Mouse (Mus musculus) thymus, adult 2 months (tissue): Measurements from ENCODE around the gene Nasp. TPM values are rescaled to one million over a fixed set of nuclear protein-coding genes. Genes with fewer than 3 reads are reported as not detected.
"Not testable (repeated sequence)": the region's sequence is repeated elsewhere in the genome, so short reads cannot be mapped to it uniquely, and the experiment has no call there.

Source experiments
- DNase-seq: peaks from one replicate; pipeline ENCODE4 v3.0.0; 2021
- H3K27ac ChIP-seq: fragments of 200-500 bp; 2 replicates; pipeline ENCODE4 v1.5.1; 2012; ENCODE audit warnings: low read length, control low read depth; ENCODE audit not compliant: control insufficient read depth, insufficient read depth
- H3K27me3 ChIP-seq: fragments of 200-500 bp; 2 replicates; pipeline ENCODE4 v1.6.1; 2012; ENCODE audit warnings: mild to moderate bottlenecking, low read length, moderate library complexity, mixed read lengths; ENCODE audit not compliant: control insufficient read depth, insufficient read depth
- H3K36me3 ChIP-seq: fragments of 200-500 bp; 2 replicates; pipeline ENCODE4 v1.6.1; 2012; ENCODE audit warnings: mild to moderate bottlenecking, low read length, moderate library complexity; ENCODE audit not compliant: control insufficient read depth, insufficient read depth
- H3K4me1 ChIP-seq: fragments of 200-500 bp; replicated peaks from 2 replicates; pipeline ENCODE4 v1.6.1; 2012; ENCODE audit warnings: low read length; ENCODE audit not compliant: control insufficient read depth, insufficient read depth
- H3K4me3 ChIP-seq: fragments of 200-500 bp; 2 replicates; pipeline ENCODE4 v1.5.1; 2012; ENCODE audit warnings: mild to moderate bottlenecking, low read length, control low read depth, moderate library complexity; ENCODE audit not compliant: control insufficient read depth, insufficient read depth
- CTCF ChIP-seq: fragments of 200-500 bp; IDR thresholded peaks from 2 replicates; pipeline ENCODE4 v1.5.1; 2012; ENCODE audit warnings: mild to moderate bottlenecking, control low read depth, low read length, moderate library complexity, borderline replicate concordance; ENCODE audit not compliant: control insufficient read depth, poor library complexity, insufficient read depth; ENCODE audit errors: extremely low read depth
- POLR2A ChIP-seq: fragments of 200-500 bp; IDR thresholded peaks from 2 replicates; pipeline ENCODE4 v1.6.1; 2012; ENCODE audit warnings: mild to moderate bottlenecking, low read length, control low read depth, moderate library complexity; ENCODE audit not compliant: control insufficient read depth, poor library complexity, insufficient read depth; ENCODE audit errors: extremely low read depth
- WGBS: fragments of 180-500 bp; shearing (Covaris S2); methylation state at CpG from one replicate; pipeline ENCODE4 v1.1.7; 2018; 5-methylcytosine and 5-hydroxymethylcytosine counted together
- polyA plus RNA-seq: library from polyadenylated mRNA; depleted of rRNA; stranded (reverse); fragments of >200 nt; gene quantifications from 2 replicates; pipeline ENCODE4 v1.2.3, GENCODE M21; 2012; rRNA removed

Gene Nasp
- polyA plus RNA-seq, result 14.2 and 15.8 TPM in 2 replicates

DNA sequence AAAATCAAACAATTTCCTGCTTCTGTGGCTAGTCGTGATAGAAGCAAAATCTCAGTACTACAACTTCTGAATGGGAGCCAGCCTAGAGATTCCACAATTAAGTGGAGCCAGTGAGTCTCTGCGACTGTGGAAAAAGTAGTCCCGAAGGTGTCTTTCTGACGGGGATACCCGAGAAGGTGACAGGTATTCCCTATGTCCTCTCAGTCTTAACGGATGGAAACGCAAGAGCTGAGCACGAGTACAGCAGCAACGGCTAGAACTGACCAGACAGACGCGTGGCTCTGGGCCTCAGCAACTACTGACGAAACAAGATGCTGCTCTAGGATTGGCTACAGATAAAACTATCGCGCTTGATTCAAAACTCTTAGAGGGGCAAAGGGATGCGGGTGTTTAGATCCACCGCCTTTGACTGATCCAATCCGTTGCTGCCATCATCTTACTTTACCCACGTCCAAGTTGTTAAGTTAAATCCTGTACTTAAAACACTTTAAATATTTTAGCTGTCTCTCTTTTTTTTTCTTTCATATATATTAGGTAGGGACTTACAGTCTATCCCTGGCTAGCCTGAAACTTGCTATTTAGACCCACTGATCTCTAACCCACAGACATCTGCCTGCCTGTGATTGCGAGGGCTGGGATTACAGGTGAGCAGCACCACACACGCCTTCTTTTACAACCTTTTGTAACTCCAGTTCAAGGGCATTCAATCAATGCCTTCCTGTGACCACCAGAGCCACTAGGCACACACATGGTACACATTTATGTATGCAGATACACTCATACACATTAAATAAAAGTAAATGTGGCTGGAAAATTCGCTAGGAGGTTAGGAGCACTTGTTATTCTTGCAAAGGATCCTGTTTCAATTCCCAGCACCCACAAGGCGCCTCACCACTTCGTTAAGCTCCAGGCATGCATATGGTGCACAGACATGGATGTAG is at the start of gene Nasp:
Gene Nasp (minus strand): TSS at position 220 of the 941 bp plus-strand sequence.
- H3K4me3 ChIP-seq, result peak within 1 kb of the TSS; percentile 77
- peak; percentile 79 for DNase-seq
- H3K4me1 ChIP-seq, result peaks cover 3% of the 10 kb centered on the region
- no peak for TF ChIP-seq CTCF
- TF ChIP-seq POLR2A, result no peak
- WGBS, result 8% methylated on average over 23 of the region's 23 CpGs
- peak within 1 kb of the TSS; percentile 48 for H3K27ac ChIP-seq
- H3K27me3 ChIP-seq, result no peaks in the 10 kb centered on the region
- no peaks in the 10 kb centered on the region for H3K36me3 ChIP-seq

DNA sequence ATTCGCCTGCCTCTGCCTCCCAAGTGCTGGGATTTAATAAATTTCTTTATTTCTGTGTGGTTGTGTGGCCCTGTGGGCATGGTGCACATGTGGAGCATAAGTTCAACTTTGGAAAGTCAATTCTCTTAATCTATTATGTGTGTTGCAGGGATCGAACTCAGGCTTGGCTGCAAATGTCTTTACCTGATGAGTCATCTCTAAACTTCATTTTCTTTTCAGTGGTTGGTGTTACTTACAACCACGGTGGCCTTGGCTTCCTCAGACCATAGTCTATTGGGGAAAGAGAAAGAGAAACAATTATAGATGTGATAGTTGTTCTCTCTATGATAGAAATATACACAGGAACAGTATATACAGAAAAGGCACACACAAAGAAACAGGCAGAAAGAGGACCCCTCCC is 48.3 kb upstream of the Nasp start:
- Histone ChIP-seq H3K4me3 (no peak overlapping the region), H3K27me3 (no peaks in the 10 kb centered on the region), H3K27ac (no peak overlapping the region), H3K36me3 (no peaks in the 10 kb centered on the region), H3K4me1 (no peaks in the 10 kb centered on the region)
- TF ChIP-seq CTCF, result no peak
- no peak for TF ChIP-seq POLR2A
- 76% methylated on average over 3 of the region's 3 CpGs for whole genome bisulfite sequencing
- no peak for DNase-seq

DNA sequence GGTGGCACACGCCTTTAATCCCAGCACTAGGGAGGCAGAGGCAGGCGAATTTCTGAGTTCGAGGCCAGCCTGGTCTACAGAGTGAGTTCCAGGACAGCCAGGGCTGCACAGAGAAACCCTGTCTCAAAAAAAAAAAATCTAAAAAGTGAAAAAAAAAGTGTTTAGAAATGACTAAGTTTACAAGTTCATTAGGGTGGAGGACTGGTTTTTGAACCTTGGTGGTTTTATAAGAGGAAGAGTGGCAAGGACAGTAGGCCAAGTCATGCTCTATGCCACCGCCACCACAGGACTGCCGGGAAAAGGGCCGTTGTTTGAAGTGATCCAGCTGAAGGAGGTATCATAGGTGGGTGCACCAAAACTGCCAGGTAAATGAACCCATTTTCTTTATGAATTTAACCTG is 47.0 kb upstream of the Nasp start:
- not testable (repeated sequence) for H3K36me3 ChIP-seq, H3K4me1 ChIP-seq, H3K27me3 ChIP-seq, H3K27ac ChIP-seq, H3K4me3 ChIP-seq, DNase-seq
- WGBS, result 92% methylated on average over 6 of the region's 6 CpGs

DNA sequence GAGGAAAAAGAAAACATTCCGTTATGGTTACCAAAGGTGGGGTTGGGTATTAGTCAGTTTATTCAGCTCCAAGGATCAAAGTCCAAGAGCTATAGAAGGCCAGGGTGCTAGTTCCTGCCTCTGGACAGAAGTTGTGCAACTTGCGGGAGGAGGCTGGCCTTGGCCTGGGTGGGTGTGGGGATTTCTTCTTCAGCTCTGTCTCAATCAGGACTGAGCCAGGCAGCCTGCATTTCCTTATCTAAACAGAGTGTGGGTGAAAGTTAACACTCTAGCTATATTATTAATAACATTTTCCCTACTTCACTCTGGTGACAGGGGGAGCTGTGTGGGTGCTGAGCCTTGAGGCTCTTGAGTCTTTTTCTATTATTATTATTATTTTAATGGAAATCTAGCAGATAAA is 45.0 kb upstream of the Nasp start:
- Histone ChIP-seq H3K36me3 (no peaks in the 10 kb centered on the region), H3K27me3 (no peaks in the 10 kb centered on the region), H3K4me1 (no peaks in the 10 kb centered on the region), H3K27ac (no peak overlapping the region), H3K4me3 (no peak overlapping the region)
- DNase-seq, result no peak
- no peak for TF ChIP-seq POLR2A
- no peak for TF ChIP-seq CTCF
- WGBS, result 92% methylated on average over 2 of the region's 2 CpGs

DNA sequence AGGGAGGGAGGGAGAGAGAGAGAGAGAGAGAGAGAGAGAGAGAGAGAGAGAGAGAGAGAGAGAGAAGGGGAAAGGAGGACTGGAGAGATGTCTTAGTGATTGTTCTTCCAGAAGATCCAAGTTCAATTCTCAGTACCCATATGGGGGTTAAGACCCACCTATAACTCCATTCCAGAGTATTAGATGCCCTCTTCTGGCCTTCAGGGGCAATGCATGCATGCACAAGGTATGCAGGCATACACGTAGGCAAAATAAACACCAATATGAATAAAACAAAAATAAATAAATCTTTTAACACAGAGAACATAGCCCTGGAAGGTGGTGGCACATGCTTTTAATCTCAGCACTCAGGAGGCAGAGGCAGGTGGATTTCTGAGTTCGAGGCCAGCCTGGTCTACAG is 41.5 kb upstream of the Nasp start:
- H3K36me3 ChIP-seq, result no peaks in the 10 kb centered on the region
- TF ChIP-seq POLR2A (no peak), CTCF (no peak)
- no peaks in the 10 kb centered on the region for H3K27me3 ChIP-seq
- peak; percentile 26 for DNase-seq
- no peak overlapping the region for H3K4me3 ChIP-seq
- no peak overlapping the region for H3K27ac ChIP-seq
- H3K4me1 ChIP-seq, result no peaks in the 10 kb centered on the region
- 83% methylated on average over 2 of the region's 2 CpGs for WGBS

DNA sequence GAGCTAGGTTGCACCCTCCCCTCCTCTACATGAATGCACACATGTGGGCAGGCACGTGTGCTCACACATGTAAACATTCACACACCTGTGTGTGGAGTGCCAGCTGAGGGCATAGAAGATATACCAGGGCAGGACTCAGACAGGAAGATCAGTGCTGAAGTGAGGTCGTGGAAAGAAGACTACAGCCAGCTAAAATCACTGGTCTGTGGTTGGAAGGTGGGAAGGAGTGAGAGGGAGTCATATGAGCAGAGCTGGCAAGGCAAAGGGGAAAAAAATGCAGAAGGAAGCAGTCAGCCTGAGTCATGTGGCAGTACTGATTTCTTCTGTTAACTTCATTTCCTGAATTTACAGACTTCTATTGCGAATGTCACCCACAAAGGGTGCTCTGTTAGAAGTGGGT is 40.4 kb upstream of the Nasp start:
- no peaks in the 10 kb centered on the region for H3K4me1 ChIP-seq
- no peak for TF ChIP-seq CTCF
- TF ChIP-seq POLR2A, result no peak
- H3K4me3 ChIP-seq, result no peak overlapping the region
- H3K27ac ChIP-seq, result no peak overlapping the region
- 5% methylated on average over 3 of the region's 3 CpGs for WGBS
- H3K27me3 ChIP-seq, result no peaks in the 10 kb centered on the region
- no peaks in the 10 kb centered on the region for H3K36me3 ChIP-seq
- DNase-seq, result no peak

DNA sequence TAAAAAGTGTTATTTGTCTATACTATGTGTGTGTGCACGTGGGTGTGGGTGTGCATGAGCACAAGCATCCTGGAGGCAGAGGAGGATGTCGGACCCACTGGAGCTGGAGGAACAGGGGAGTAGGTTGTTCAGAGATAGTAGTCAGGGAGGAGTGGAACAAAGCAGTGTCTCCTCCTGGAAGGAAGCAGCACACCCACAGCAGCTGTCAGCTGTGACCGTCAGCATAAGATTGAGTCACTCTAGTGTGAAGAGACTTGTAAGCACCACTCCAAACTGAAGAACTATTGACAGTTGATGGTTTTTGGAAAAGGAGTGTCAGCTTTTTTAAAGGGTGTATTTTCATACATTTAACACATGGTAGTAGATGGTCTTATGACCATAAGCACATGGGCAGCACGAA is 38.9 kb upstream of the Nasp start:
- DNase-seq, result no peak
- Histone ChIP-seq H3K36me3 (no peaks in the 10 kb centered on the region), H3K4me3 (no peak overlapping the region), H3K27me3 (no peaks in the 10 kb centered on the region), H3K4me1 (no peaks in the 10 kb centered on the region), H3K27ac (no peak overlapping the region)
- WGBS, result 63% methylated on average over 4 of the region's 4 CpGs
- no peak for TF ChIP-seq POLR2A
